Mouse (Mus musculus): ENCODE data around the gene Hoxc13. TPM values are rescaled to one million over a fixed set of nuclear protein-coding genes. Genes with fewer than 3 reads are reported as not detected.

The Hoxc13 gene
- polyA plus RNA-seq, 1 experiment from 2014 or later: not detected

GRCm38 (mm10) chr15:102967312-102967510 is 46.3 kb downstream of the Hoxc13 start, which contains the start of gene Hoxc5:
Gene Hoxc5, plus strand, starts transcription at chr15:102967443.
- 4% methylated on average over 12 of the region's 12 CpGs for WGBS
- Histone ChIP-seq H3K9me3 (replicated peaks; ENCODE audit: control insufficient read depth, low read length, poor library complexity, severe bottlenecking) (no peaks in the 10 kb centered on the region), H3K4me2 (ENCODE audit: low read length) (no peak within 1 kb of the TSS), H3K4me3 (ENCODE audit: low read depth, low read length) (no peak within 1 kb of the TSS), H3K9ac (ENCODE audit: low read depth, low read length) (no peak within 1 kb of the TSS), H3K36me3 (ENCODE audit: control insufficient read depth, insufficient read depth, low read length) (no peaks in the 10 kb centered on the region), H3K4me1 (ENCODE audit: control insufficient read depth, insufficient read depth, low read length) (peaks cover 3% of the 10 kb centered on the region; the same call in 1 of the 2 replicates), H3K27me3 (ENCODE audit: control insufficient read depth, insufficient read depth, low read depth, low read length) (peaks cover 91% of the 10 kb centered on the region), H3K27ac (ENCODE audit: low read length) (no peak within 1 kb of the TSS)
- ATAC-seq: no peak

DNA sequence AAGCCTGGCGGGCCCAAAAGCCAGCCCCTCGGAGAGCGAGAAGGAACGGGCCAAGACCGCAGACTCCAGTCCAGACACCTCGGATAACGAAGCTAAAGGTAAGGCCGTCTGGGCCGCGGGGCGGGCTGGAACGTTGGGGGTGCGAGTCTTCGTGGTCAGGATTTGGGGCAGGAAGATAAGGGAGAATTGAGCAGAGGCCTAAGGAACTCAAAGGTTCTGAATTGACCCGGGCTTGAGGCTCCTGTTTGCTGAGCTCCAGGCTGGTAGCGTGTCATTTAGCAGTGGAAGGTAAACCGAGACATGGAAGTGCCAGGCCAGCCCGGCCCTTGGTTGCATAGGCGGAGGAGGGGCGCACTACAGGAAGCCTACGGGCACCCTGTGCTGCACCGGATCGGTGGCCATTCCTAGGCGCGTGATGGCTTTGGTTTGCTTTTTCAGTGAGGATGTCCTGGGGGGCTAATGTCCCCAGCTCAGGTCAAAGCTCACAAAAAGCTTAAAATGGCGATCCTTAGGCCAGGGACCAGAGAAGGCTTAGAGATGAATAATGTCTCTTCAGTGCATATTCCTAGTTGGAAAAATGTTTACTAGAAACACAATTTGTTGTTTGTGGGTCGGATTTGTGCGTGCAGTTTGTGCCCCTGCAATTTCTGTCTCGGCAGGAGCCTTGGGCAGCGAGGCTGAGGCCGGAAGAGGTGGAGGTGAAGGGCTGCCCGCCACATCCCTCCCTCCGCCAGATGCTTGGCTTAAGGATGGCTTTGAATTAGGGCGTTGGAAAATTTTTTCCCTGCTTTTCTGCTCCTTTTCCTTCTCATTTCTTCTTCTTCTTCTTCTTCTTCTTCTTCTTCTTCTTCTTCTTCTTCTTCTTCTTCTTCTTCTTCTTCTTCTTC is 46.9 kb downstream of the Hoxc13 start:
- ATAC-seq: no peak
- Histone ChIP-seq H3K4me2 (ENCODE audit: low read length) (no peak overlapping the region), H3K9me3 (replicated peaks; ENCODE audit: control insufficient read depth, low read length, poor library complexity, severe bottlenecking) (no peaks in the 10 kb centered on the region), H3K4me1 (ENCODE audit: control insufficient read depth, insufficient read depth, low read length) (peaks cover 3% of the 10 kb centered on the region; the same call in 1 of the 2 replicates), H3K36me3 (ENCODE audit: control insufficient read depth, insufficient read depth, low read length) (no peaks in the 10 kb centered on the region), H3K27me3 (ENCODE audit: control insufficient read depth, insufficient read depth, low read depth, low read length) (peaks cover 91% of the 10 kb centered on the region), H3K9ac (ENCODE audit: low read depth, low read length) (no peak overlapping the region), H3K27ac (ENCODE audit: low read length) (no peak overlapping the region), H3K4me3 (ENCODE audit: low read depth, low read length) (no peak overlapping the region)
- 3% methylated on average over 34 of the region's 34 CpGs for WGBS

DNA sequence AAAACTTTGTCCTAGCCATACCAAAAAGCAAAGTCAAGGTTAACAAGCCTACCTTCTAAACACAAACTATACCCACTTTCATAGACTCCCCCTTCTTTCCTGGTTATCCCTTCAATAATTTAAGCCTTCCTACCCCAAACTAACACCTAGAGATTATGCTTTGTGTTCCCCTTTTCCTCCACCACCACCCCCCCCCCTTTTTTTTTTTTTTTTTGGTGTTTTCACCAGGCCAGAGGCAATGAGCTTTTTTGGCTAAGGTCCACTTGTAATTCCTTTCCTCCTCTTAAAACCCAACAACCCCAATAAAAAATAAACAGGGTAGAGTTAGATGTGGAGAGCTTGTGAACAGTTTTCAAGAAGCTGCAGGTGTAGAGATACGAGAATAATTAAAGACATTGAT is 48.4 kb downstream of the Hoxc13 start:
- Histone ChIP-seq H3K4me3 (ENCODE audit: low read depth, low read length) (no peak overlapping the region), H3K36me3 (ENCODE audit: control insufficient read depth, insufficient read depth, low read length) (no peaks in the 10 kb centered on the region), H3K27ac (ENCODE audit: low read length) (no peak overlapping the region), H3K4me1 (ENCODE audit: control insufficient read depth, insufficient read depth, low read length) (peaks cover 3% of the 10 kb centered on the region; the same call in 1 of the 2 replicates), H3K4me2 (ENCODE audit: low read length) (no peak overlapping the region), H3K9ac (ENCODE audit: low read depth, low read length) (no peak overlapping the region), H3K27me3 (ENCODE audit: control insufficient read depth, insufficient read depth, low read depth, low read length) (peaks cover 94% of the 10 kb centered on the region), H3K9me3 (replicated peaks; ENCODE audit: control insufficient read depth, low read length, poor library complexity, severe bottlenecking) (no peaks in the 10 kb centered on the region)
- ATAC-seq: no peak
- 25% methylated on average over 1 of the region's 1 CpGs for WGBS

- Histone ChIP-seq H3K4me1 (ENCODE audit: control insufficient read depth, insufficient read depth, low read length) (peaks cover 3% of the 10 kb centered on the region; the same call in 1 of the 2 replicates), H3K9me3 (replicated peaks; ENCODE audit: control insufficient read depth, low read length, poor library complexity, severe bottlenecking) (no peaks in the 10 kb centered on the region), H3K9ac (ENCODE audit: low read depth, low read length) (no peak overlapping the region), H3K4me3 (ENCODE audit: low read depth, low read length) (no peak overlapping the region), H3K27me3 (ENCODE audit: control insufficient read depth, insufficient read depth, low read depth, low read length) (peaks cover 93% of the 10 kb centered on the region), H3K36me3 (ENCODE audit: control insufficient read depth, insufficient read depth, low read length) (no peaks in the 10 kb centered on the region), H3K4me2 (ENCODE audit: low read length) (no peak overlapping the region), H3K27ac (ENCODE audit: low read length) (no peak overlapping the region)
- WGBS: under 1% methylated on average over 12 of the region's 12 CpGs
- ATAC-seq: no peak
These were observed 49.8 kb downstream of the Hoxc13 start for GRCm38 (mm10) chr15:102970740-102971139.

- Histone ChIP-seq H3K27ac (ENCODE audit: low read length) (no peak overlapping the region), H3K4me1 (ENCODE audit: control insufficient read depth, insufficient read depth, low read length) (no peaks in the 10 kb centered on the region), H3K9me3 (replicated peaks; ENCODE audit: control insufficient read depth, low read length, poor library complexity, severe bottlenecking) (no peaks in the 10 kb centered on the region), H3K9ac (ENCODE audit: low read depth, low read length) (no peak overlapping the region), H3K36me3 (ENCODE audit: control insufficient read depth, insufficient read depth, low read length) (no peaks in the 10 kb centered on the region), H3K4me2 (ENCODE audit: low read length) (no peak overlapping the region), H3K4me3 (ENCODE audit: low read depth, low read length) (no peak overlapping the region), H3K27me3 (ENCODE audit: control insufficient read depth, insufficient read depth, low read depth, low read length) (peaks cover 88% of the 10 kb centered on the region)
- WGBS: under 1% methylated on average over 21 of the region's 21 CpGs
- no peak for ATAC-seq
These were observed 51.4 kb downstream of the Hoxc13 start for GRCm38 (mm10) chr15:102972254-102972653.

GRCm38 (mm10) chr15:102972753-102973152 is 51.9 kb downstream of the Hoxc13 start:
- H3K9ac ChIP-seq (ENCODE audit: low read depth, low read length): no peak overlapping the region

GRCm38 (mm10) chr15:102975034-102975433 is 54.1 kb downstream of the Hoxc13 start:
- Histone ChIP-seq H3K4me3 (ENCODE audit: low read depth, low read length) (no peak overlapping the region), H3K27ac (ENCODE audit: low read length) (no peak overlapping the region), H3K9ac (ENCODE audit: low read depth, low read length) (no peak overlapping the region)

More at GRCm38 (mm10) chr15:102972753-102973152, 51.9 kb downstream of the Hoxc13 start:
- no peak for ATAC-seq
- Histone ChIP-seq H3K27me3 (ENCODE audit: control insufficient read depth, insufficient read depth, low read depth, low read length) (peaks cover 87% of the 10 kb centered on the region), H3K4me1 (ENCODE audit: control insufficient read depth, insufficient read depth, low read length) (no peaks in the 10 kb centered on the region), H3K4me2 (ENCODE audit: low read length) (no peak overlapping the region), H3K4me3 (ENCODE audit: low read depth, low read length) (no peak overlapping the region), H3K36me3 (ENCODE audit: control insufficient read depth, insufficient read depth, low read length) (no peaks in the 10 kb centered on the region), H3K27ac (ENCODE audit: low read length) (no peak overlapping the region), H3K9me3 (replicated peaks; ENCODE audit: control insufficient read depth, low read length, poor library complexity, severe bottlenecking) (no peaks in the 10 kb centered on the region)
- WGBS: under 1% methylated on average over 6 of the region's 6 CpGs

DNA sequence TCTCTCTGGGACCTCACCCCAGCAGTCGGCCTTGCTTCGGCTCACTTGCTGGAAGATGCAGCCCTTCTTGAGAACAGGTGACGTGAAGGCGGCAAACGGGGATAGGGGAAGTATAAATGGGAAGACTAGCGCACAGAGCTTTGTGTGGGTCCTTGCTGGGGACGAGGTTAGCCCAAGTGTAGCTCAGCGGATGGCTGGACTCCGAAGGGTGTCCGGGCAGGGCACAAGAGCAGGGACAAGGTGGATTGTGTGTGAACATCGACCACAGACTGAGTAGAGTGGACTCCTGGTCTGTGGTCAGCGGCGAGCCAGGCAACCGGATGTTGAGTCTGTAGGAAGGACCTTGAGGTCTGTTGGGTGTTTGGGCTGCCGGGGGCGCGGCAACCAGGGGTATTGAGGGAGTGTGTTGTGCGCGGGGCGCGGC is 54.8 kb downstream of the Hoxc13 start:
- no peak for ATAC-seq
- Histone ChIP-seq H3K9me3 (replicated peaks; ENCODE audit: control insufficient read depth, low read length, poor library complexity, severe bottlenecking) (no peaks in the 10 kb centered on the region), H3K27ac (ENCODE audit: low read length) (no peak overlapping the region), H3K4me1 (ENCODE audit: control insufficient read depth, insufficient read depth, low read length) (no peaks in the 10 kb centered on the region), H3K27me3 (ENCODE audit: control insufficient read depth, insufficient read depth, low read depth, low read length) (peaks cover 87% of the 10 kb centered on the region), H3K9ac (ENCODE audit: low read depth, low read length) (no peak overlapping the region), H3K4me2 (ENCODE audit: low read length) (no peak overlapping the region), H3K4me3 (ENCODE audit: low read depth, low read length) (no peak overlapping the region), H3K36me3 (ENCODE audit: control insufficient read depth, insufficient read depth, low read length) (no peaks in the 10 kb centered on the region)
- 1% methylated on average over 21 of the region's 21 CpGs for WGBS

More at GRCm38 (mm10) chr15:102975034-102975433, 54.1 kb downstream of the Hoxc13 start:
- H3K4me2 ChIP-seq (ENCODE audit: low read length): no peak overlapping the region
- WGBS: 5% methylated on average over 7 of the region's 7 CpGs
- H3K36me3 ChIP-seq (ENCODE audit: control insufficient read depth, insufficient read depth, low read length): no peaks in the 10 kb centered on the region
- no peaks in the 10 kb centered on the region for H3K9me3 ChIP-seq (replicated peaks; ENCODE audit: control insufficient read depth, low read length, poor library complexity, severe bottlenecking)
- H3K27me3 ChIP-seq (ENCODE audit: control insufficient read depth, insufficient read depth, low read depth, low read length): peaks cover 88% of the 10 kb centered on the region
- ATAC-seq: no peak
- no peaks in the 10 kb centered on the region for H3K4me1 ChIP-seq (ENCODE audit: control insufficient read depth, insufficient read depth, low read length)

DNA sequence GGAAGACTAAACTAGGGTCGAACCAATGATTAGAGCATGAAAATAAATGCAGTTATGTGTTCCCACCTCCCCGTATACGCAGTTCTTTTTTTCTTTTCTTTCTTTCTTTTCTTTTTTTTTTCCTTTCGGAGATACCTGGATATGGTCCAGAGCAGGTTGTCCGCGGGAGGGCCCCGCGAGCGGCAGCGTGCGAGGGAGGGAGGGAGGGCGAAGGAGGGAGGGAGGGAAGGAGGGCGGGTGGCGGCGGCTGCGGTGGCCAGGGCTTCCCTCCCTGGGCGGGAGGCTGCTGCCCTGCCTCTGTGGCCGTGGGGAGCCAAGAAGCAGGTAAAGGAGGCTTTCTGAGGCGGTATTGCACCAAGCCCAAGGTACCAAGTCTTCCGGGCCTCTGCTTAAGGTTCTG is 55.3 kb downstream of the Hoxc13 start, which contains the start of gene Hoxc9:
Gene Hoxc9, plus strand, starts transcription at position 269 of the 400 bp plus-strand sequence.
- no peak for ATAC-seq
- H3K4me1 ChIP-seq (ENCODE audit: control insufficient read depth, insufficient read depth, low read length): no peaks in the 10 kb centered on the region
- H3K9ac ChIP-seq (ENCODE audit: low read depth, low read length): no peak within 1 kb of the TSS
- under 1% methylated on average over 20 of the region's 20 CpGs for WGBS
- no peak within 1 kb of the TSS for H3K27ac ChIP-seq (ENCODE audit: low read length)
- no peak within 1 kb of the TSS; the same call in 1 of the 2 replicates for H3K4me2 ChIP-seq (ENCODE audit: low read length)
- H3K27me3 ChIP-seq (ENCODE audit: control insufficient read depth, insufficient read depth, low read depth, low read length): peaks cover 84% of the 10 kb centered on the region
- H3K36me3 ChIP-seq (ENCODE audit: control insufficient read depth, insufficient read depth, low read length): no peaks in the 10 kb centered on the region
- no peak within 1 kb of the TSS for H3K4me3 ChIP-seq (ENCODE audit: low read depth, low read length)
- no peaks in the 10 kb centered on the region for H3K9me3 ChIP-seq (replicated peaks; ENCODE audit: control insufficient read depth, low read length, poor library complexity, severe bottlenecking)
